Mouse (Mus musculus) MEL (cell line): ENCODE results near the gene Zfp637. TPM values are rescaled to one million over a fixed set of nuclear protein-coding genes. Genes with fewer than 3 reads are reported as not detected.

Experiments
- DNase-seq: peaks from one replicate; pipeline ENCODE4 v3.0.0; 2011; ENCODE audit warnings: low read depth, low spot score
- H3K27ac ChIP-seq: 2 replicates; pipeline ENCODE4 v1.5.1; 2012; ENCODE audit warnings: low read depth, mild to moderate bottlenecking, control low read depth, low read length, moderate library complexity; ENCODE audit not compliant: control insufficient read depth
- H3K27me3 ChIP-seq, 2 experiments: fragments of 150-350 bp in 1 of 2; sonication (generic) in 1 of 2; 2 replicates each; pipeline ENCODE4 v1.6.1; 2012; ENCODE audit warnings: low read length in 2 of 2, mild to moderate bottlenecking in 2 of 2, improper control_type of control experiment in 1 of 2, moderate library complexity in 1 of 2; ENCODE audit not compliant: insufficient read depth in 2 of 2, control insufficient read depth in 1 of 2
- H3K36me3 ChIP-seq, 2 experiments: 2 replicates each; pipeline ENCODE4 v1.6.1; 2012 to 2014; ENCODE audit warnings: low read length in 2 of 2, improper control_type of control experiment in 1 of 2, inconsistent platforms in 1 of 2, mild to moderate bottlenecking in 1 of 2; ENCODE audit not compliant: insufficient read depth in 2 of 2, control insufficient read depth in 1 of 2
- H3K4me1 ChIP-seq, 2 experiments: fragments of 150-350 bp in 1 of 2; sonication (generic) in 1 of 2; 2 replicates each; pipeline ENCODE4 v1.6.1; 2012; ENCODE audit warnings: low read length in 2 of 2, improper control_type of control experiment in 1 of 2, mild to moderate bottlenecking in 1 of 2; ENCODE audit not compliant: insufficient read depth in 2 of 2, control insufficient read depth in 1 of 2
- H3K4me3 ChIP-seq, 2 experiments: fragments of 150-350 bp in 1 of 2; sonication (generic) in 1 of 2; 2 replicates each; pipeline ENCODE4 v1.5.1; 2012; ENCODE audit warnings: low read depth in 2 of 2, low read length in 2 of 2, mild to moderate bottlenecking in 2 of 2, moderate library complexity in 2 of 2, control low read depth in 1 of 2, improper control_type of control experiment in 1 of 2; ENCODE audit not compliant: control insufficient read depth in 1 of 2, insufficient read depth in 1 of 2
- H3K79me2 ChIP-seq: 2 replicates; pipeline ENCODE4 v1.6.1; 2012; ENCODE audit warnings: mild to moderate bottlenecking, low read length, moderate library complexity; ENCODE audit not compliant: control insufficient read depth, poor library complexity, insufficient read depth
- H3K9ac ChIP-seq: 2 replicates; pipeline ENCODE4 v1.6.1; 2012; ENCODE audit warnings: low read depth, mild to moderate bottlenecking, control low read depth, low read length, moderate library complexity; ENCODE audit not compliant: control insufficient read depth, poor library complexity, severe bottlenecking
- H3K9me3 ChIP-seq: fragments of 150-350 bp; sonication (generic); replicated peaks from 2 replicates; pipeline ENCODE4 v1.6.1; 2012; ENCODE audit warnings: mild to moderate bottlenecking, low read length, improper control_type of control experiment, moderate library complexity; ENCODE audit not compliant: insufficient read depth
- BHLHE40 ChIP-seq: IDR thresholded peaks from 2 replicates; pipeline ENCODE4 v1.6.1; 2012; ENCODE audit warnings: low read depth, mild to moderate bottlenecking, inconsistent platforms, low read length, improper control_type of control experiment, borderline replicate concordance
- CHD1 ChIP-seq: IDR thresholded peaks from 2 replicates; pipeline ENCODE4 v1.6.1; 2012; ENCODE audit warnings: low read depth, mild to moderate bottlenecking, inconsistent platforms, low read length, improper control_type of control experiment
- CHD2 ChIP-seq: IDR thresholded peaks from 2 replicates; pipeline ENCODE4 v1.6.1; 2011; ENCODE audit warnings: low read length, improper control_type of control experiment
- CTCF ChIP-seq, 3 experiments: IDR thresholded peaks in 2 of 3; conservative IDR thresholded peaks in 1 of 3; 2 replicates each; pipeline ENCODE4 v1.5.1; 2011 to 2012; ENCODE audit warnings: low read length in 3 of 3, low read depth in 2 of 3, mild to moderate bottlenecking in 2 of 3, improper control_type of control experiment in 1 of 3, inconsistent platforms in 1 of 3, mixed read lengths in 1 of 3, moderate library complexity in 1 of 3; ENCODE audit not compliant: control insufficient read depth in 1 of 3, insufficient read depth in 1 of 3, poor library complexity in 1 of 3, severe bottlenecking in 1 of 3
- E2F4 ChIP-seq: IDR thresholded peaks from 2 replicates; pipeline ENCODE4 v1.6.1; 2011; ENCODE audit warnings: low read depth, low read length, improper control_type of control experiment, borderline replicate concordance
- ELF1 ChIP-seq: IDR thresholded peaks from 2 replicates; pipeline ENCODE4 v1.6.1; 2014; ENCODE audit warnings: low read depth, mild to moderate bottlenecking, inconsistent platforms, low read length, improper control_type of control experiment, moderate library complexity
- EP300 ChIP-seq, 2 experiments: IDR thresholded peaks; 2 replicates each; pipeline ENCODE4 v1.6.1; 2011; ENCODE audit warnings: improper control_type of control experiment in 2 of 2, low read length in 2 of 2, low read depth in 1 of 2, mild to moderate bottlenecking in 1 of 2
- ETS1 ChIP-seq: IDR thresholded peaks from 2 replicates; pipeline ENCODE4 v1.6.1; 2012; ENCODE audit warnings: low read depth, mild to moderate bottlenecking, inconsistent platforms, low read length, improper control_type of control experiment, moderate library complexity
- GATA1 ChIP-seq: IDR thresholded peaks from 2 replicates; pipeline ENCODE4 v1.6.1; 2011; ENCODE audit warnings: low read depth, low read length, improper control_type of control experiment
- HCFC1 ChIP-seq: IDR thresholded peaks from 2 replicates; pipeline ENCODE4 v1.6.1; 2012; ENCODE audit warnings: low read depth, mild to moderate bottlenecking, inconsistent platforms, low read length, improper control_type of control experiment, moderate library complexity
- JUND ChIP-seq: IDR thresholded peaks from 2 replicates; pipeline ENCODE4 v1.6.1; 2011; ENCODE audit warnings: low read depth, mild to moderate bottlenecking, improper control_type of control experiment, low read length
- KAT2A ChIP-seq: conservative IDR thresholded peaks from 2 replicates; pipeline ENCODE4 v1.6.1; 2012; ENCODE audit warnings: low read depth, low read length, improper control_type of control experiment, inconsistent platforms
- MAFK ChIP-seq: IDR thresholded peaks from 2 replicates; pipeline ENCODE4 v1.6.1; 2011; ENCODE audit warnings: low read depth, mild to moderate bottlenecking, low read length, improper control_type of control experiment, borderline replicate concordance
- MAX ChIP-seq: IDR thresholded peaks from 2 replicates; pipeline ENCODE4 v1.6.1; 2011; ENCODE audit warnings: low read length, improper control_type of control experiment
- MEF2A ChIP-seq: IDR thresholded peaks from 2 replicates; pipeline ENCODE4 v1.6.1; 2014; ENCODE audit warnings: low read depth, mild to moderate bottlenecking, inconsistent platforms, low read length, improper control_type of control experiment; ENCODE audit not compliant: poor library complexity, insufficient replicate concordance, severe bottlenecking; ENCODE audit errors: extremely low read depth
- MXI1 ChIP-seq: IDR thresholded peaks from 2 replicates; pipeline ENCODE4 v1.6.1; 2011; ENCODE audit warnings: mild to moderate bottlenecking, low read depth, low read length, improper control_type of control experiment
- MYB ChIP-seq: IDR thresholded peaks from 2 replicates; pipeline ENCODE4 v1.6.1; 2011; ENCODE audit warnings: mild to moderate bottlenecking, low read depth, low read length, improper control_type of control experiment
- MYC ChIP-seq: IDR thresholded peaks from 2 replicates; pipeline ENCODE4 v1.6.1; 2011; ENCODE audit warnings: low read depth, mild to moderate bottlenecking, low read length, improper control_type of control experiment, moderate library complexity
- NELFE ChIP-seq: IDR thresholded peaks from 2 replicates; pipeline ENCODE4 v1.6.1; 2011; ENCODE audit warnings: low read depth, low read length, improper control_type of control experiment
- NRF1 ChIP-seq: IDR thresholded peaks from 2 replicates; pipeline ENCODE4 v1.6.1; 2014; ENCODE audit warnings: low read depth, mild to moderate bottlenecking, inconsistent platforms, low read length, improper control_type of control experiment, moderate library complexity; ENCODE audit not compliant: poor library complexity, insufficient read depth, severe bottlenecking
- POLR2A ChIP-seq, 2 experiments: IDR thresholded peaks; 2 replicates each; pipeline ENCODE4 v1.6.1; 2011 to 2012; ENCODE audit warnings: low read length in 2 of 2, mild to moderate bottlenecking in 2 of 2, control low read depth in 1 of 2, improper control_type of control experiment in 1 of 2, low read depth in 1 of 2, moderate library complexity in 1 of 2; ENCODE audit not compliant: control insufficient read depth in 1 of 2, insufficient read depth in 1 of 2, poor library complexity in 1 of 2
- POLR2AphosphoS2 ChIP-seq: IDR thresholded peaks from 2 replicates; pipeline ENCODE4 v1.6.1; 2011; ENCODE audit warnings: low read length, improper control_type of control experiment
- POLR2AphosphoS5 ChIP-seq: IDR thresholded peaks from 2 replicates; pipeline ENCODE4 v1.6.1; 2012; ENCODE audit warnings: low read depth, borderline replicate concordance, mild to moderate bottlenecking, inconsistent platforms, low read length, moderate library complexity, mixed read lengths
- RAD21 ChIP-seq: IDR thresholded peaks from 2 replicates; pipeline ENCODE4 v1.6.1; 2011; ENCODE audit warnings: mild to moderate bottlenecking, low read depth, low read length, improper control_type of control experiment
- RCOR1 ChIP-seq: IDR thresholded peaks from 2 replicates; pipeline ENCODE4 v1.6.1; 2012; ENCODE audit warnings: low read depth, mild to moderate bottlenecking, inconsistent platforms, low read length, improper control_type of control experiment
- SIN3A ChIP-seq: IDR thresholded peaks from 2 replicates; pipeline ENCODE4 v1.6.1; 2012; ENCODE audit warnings: low read length, improper control_type of control experiment, inconsistent platforms
- SMC3 ChIP-seq: IDR thresholded peaks from 2 replicates; pipeline ENCODE4 v1.6.1; 2011; ENCODE audit warnings: low read depth, low read length, improper control_type of control experiment
- TAL1 ChIP-seq: IDR thresholded peaks from 2 replicates; pipeline ENCODE4 v1.6.1; 2012; ENCODE audit warnings: mild to moderate bottlenecking, inconsistent platforms, low read length, moderate library complexity, mixed read lengths
- TBP ChIP-seq: IDR thresholded peaks from 2 replicates; pipeline ENCODE4 v1.8.0; 2011; ENCODE audit warnings: low read depth, low read length, improper control_type of control experiment
- TCF12 ChIP-seq: IDR thresholded peaks from 2 replicates; pipeline ENCODE4 v1.6.1; 2014; ENCODE audit warnings: low read depth, mild to moderate bottlenecking, inconsistent platforms, low read length, improper control_type of control experiment, moderate library complexity
- UBTF ChIP-seq: IDR thresholded peaks from 2 replicates; pipeline ENCODE4 v1.6.1; 2012; ENCODE audit warnings: low read depth, mild to moderate bottlenecking, inconsistent platforms, low read length, improper control_type of control experiment, moderate library complexity, borderline replicate concordance; ENCODE audit not compliant: insufficient read depth
- USF1 ChIP-seq: IDR thresholded peaks from 2 replicates; pipeline ENCODE4 v1.6.1; 2014; ENCODE audit warnings: low read depth, mild to moderate bottlenecking, inconsistent platforms, low read length, improper control_type of control experiment, moderate library complexity
- USF2 ChIP-seq, 2 experiments: IDR thresholded peaks; 2 replicates each; pipeline ENCODE4 v1.6.1; 2011 to 2012; ENCODE audit warnings: improper control_type of control experiment in 2 of 2, low read length in 2 of 2, borderline replicate concordance in 1 of 2, inconsistent platforms in 1 of 2, low read depth in 1 of 2, mild to moderate bottlenecking in 1 of 2; ENCODE audit not compliant: insufficient read depth in 1 of 2
- ZC3H11A ChIP-seq: IDR thresholded peaks from 2 replicates; pipeline ENCODE4 v1.6.1; 2012; ENCODE audit warnings: low read depth, mild to moderate bottlenecking, inconsistent platforms, low read length, improper control_type of control experiment
- ZKSCAN1 ChIP-seq: IDR thresholded peaks from 2 replicates; pipeline ENCODE4 v1.6.1; 2012; ENCODE audit warnings: low read depth, mild to moderate bottlenecking, inconsistent platforms, low read length, improper control_type of control experiment, moderate library complexity
- ZMIZ1 ChIP-seq: IDR thresholded peaks from 2 replicates; pipeline ENCODE4 v1.6.1; 2012; ENCODE audit warnings: low read depth, mild to moderate bottlenecking, inconsistent platforms, low read length, improper control_type of control experiment, moderate library complexity
- ZNF384 ChIP-seq: IDR thresholded peaks from 2 replicates; pipeline ENCODE4 v1.6.1; 2012; ENCODE audit warnings: low read depth, mild to moderate bottlenecking, inconsistent platforms, low read length, improper control_type of control experiment
- polyA plus RNA-seq, 2 experiments: library from polyadenylated mRNA; stranded (reverse) in 1 of 2; unstranded in 1 of 2; fragments of >175 nt in 1 of 2; fragments of >200 nt in 1 of 2; gene quantifications; 2 replicates each; pipeline versions ENCODE4 v1.2.1 to v1.2.4; 2012; ENCODE audit warnings: low replicate concordance in 2 of 2, low read depth in 1 of 2; ENCODE audit not compliant: insufficient read length in 2 of 2, insufficient read depth in 1 of 2, missing spikeins in 1 of 2
- total RNA-seq: library from RNA; depleted of rRNA; stranded (reverse); fragments of 300-350 nt; gene quantifications from 2 replicates; pipeline ENCODE4 v1.2.3, GENCODE M21; 2012

The Zfp637 gene
- total and polyA plus RNA-seq, 3 experiments = 52.4 to 53.8 TPM; not detected in 1

- peak overlapping the region; percentile 96 for H3K9ac ChIP-seq
- H3K27ac ChIP-seq = peak overlapping the region; percentile 99
- H3K36me3 ChIP-seq = peaks cover 0 to 24% of the 10 kb centered on the region in 2 experiments; a peak in 2 of 4 replicates
- DNase-seq = peak; percentile 78
- no peaks in the 10 kb centered on the region for H3K27me3 ChIP-seq
- peak overlapping the region; percentile 11 to 56; a peak in 3 of 4 replicates for H3K4me3 ChIP-seq
- peaks cover 11% of the 10 kb centered on the region for H3K79me2 ChIP-seq
- no peaks in the 10 kb centered on the region for H3K9me3 ChIP-seq
- H3K4me1 ChIP-seq = peaks cover 10 to 19% of the 10 kb centered on the region in 2 experiments
- no peak for TF ChIP-seq POLR2AphosphoS5
- no peak for TF ChIP-seq GATA1
- TF ChIP-seq MXI1 = 0 out of 2 replicates have a peak, but pooled peaks have one; percentile 35
- peak; percentile 31 to 48 for TF ChIP-seq EP300 (IDR thresholded peaks at IDR 0.05; ENCODE audit: low read depth in 1 of 2, low read length in 2 of 2)
- TF ChIP-seq TBP = 0 out of 2 replicates have a peak, but pooled peaks have one; percentile 18
- TF ChIP-seq NELFE = no peak; the same call in 1 of the 2 replicates
- TF ChIP-seq ETS1 = peak; percentile 70; the same call in 1 of the 2 replicates
- TF ChIP-seq CHD2 = peak; percentile 32; the same call in 1 of the 2 replicates
- peak; percentile 82 for TF ChIP-seq ELF1
- no peak for TF ChIP-seq SMC3
- no peak for TF ChIP-seq NRF1
- no peak for TF ChIP-seq MAFK
- no peak for TF ChIP-seq JUND
- 0 out of 2 replicates have a peak, but pooled peaks have one; percentile 18 for TF ChIP-seq ZMIZ1
- 0 out of 2 replicates have a peak, but pooled peaks have one; percentile 13 for TF ChIP-seq TCF12
- TF ChIP-seq RAD21 = no peak
- peak; percentile 83 for TF ChIP-seq SIN3A
- 0 out of 4 replicates have a peak, but pooled peaks of 1 of the 2 experiments have one; percentile 30 for TF ChIP-seq POLR2A (IDR thresholded peaks at IDR 0.05; ENCODE audit: control insufficient read depth in 1 of 2, insufficient read depth in 1 of 2, low read depth in 1 of 2, low read length in 2 of 2, poor library complexity in 1 of 2)
- no peak for TF ChIP-seq RCOR1
- TF ChIP-seq USF2 (IDR thresholded peaks at IDR 0.05; ENCODE audit: borderline replicate concordance in 1 of 2, insufficient read depth in 1 of 2, low read depth in 1 of 2, low read length in 2 of 2) = no peak
- TF ChIP-seq MAX = peak; percentile 56; the same call in 1 of the 2 replicates
- TF ChIP-seq USF1 = no peak
- TF ChIP-seq MYC = 0 out of 2 replicates have a peak, but pooled peaks have one; percentile 54
- TF ChIP-seq KAT2A = no peak
- no peak for TF ChIP-seq POLR2AphosphoS2
- TF ChIP-seq ZC3H11A = no peak
- TF ChIP-seq UBTF = no peak
- no peak for TF ChIP-seq ZKSCAN1
- TF ChIP-seq CTCF (IDR thresholded peaks at IDR 0.05 in 2 of 3, conservative IDR thresholded peaks at IDR 0.05 in 1 of 3; ENCODE audit: control insufficient read depth in 1 of 3, insufficient read depth in 1 of 3, low read depth in 2 of 3, low read length in 3 of 3, poor library complexity in 1 of 3, severe bottlenecking in 1 of 3) = no peak
- no peak for TF ChIP-seq TAL1
- TF ChIP-seq BHLHE40 = peak; percentile 19; the same call in 1 of the 2 replicates
- no peak for TF ChIP-seq E2F4
- TF ChIP-seq MEF2A = no peak
- no peak for TF ChIP-seq CHD1
- TF ChIP-seq HCFC1 = peak; percentile 67; the same call in 1 of the 2 replicates
- TF ChIP-seq ZNF384 = peak; percentile 89
- TF ChIP-seq MYB = 0 out of 2 replicates have a peak, but pooled peaks have one; percentile 7
Observed at GRCm38 (mm10) chr6:117881997-117882396, 41.0 kb downstream of the Zfp637 start.
